Mouse (Mus musculus) left cerebral cortex, adult 18-20 months (tissue): ENCODE results near the gene Cfb. TPM values are rescaled to one million over a fixed set of nuclear protein-coding genes. Genes with fewer than 3 reads are reported as not detected.
A peak's percentile ranks its signal among the peaks of the same experiment; 100 is the strongest.
"Not testable (repeated sequence)": the region's sequence is repeated elsewhere in the genome, so short reads cannot be mapped to it uniquely, and the experiment has no call there.

Experiments used
- DNase-seq, 2 experiments: peaks; one replicate each; pipeline ENCODE4 v3.0.0; 2021 to 2022; ENCODE audit warnings: low spot score in 2 of 2, mixed read lengths in 1 of 2
- microRNA-seq, 2 experiments: library from miRNA; unstranded; fragments of <30 nt; microRNA quantifications; one replicate each; pipeline ENCODE4 v1.2.0; 2021
- total RNA-seq, 2 experiments: library from RNA; stranded (reverse); gene quantifications; 2 replicates each; pipeline ENCODE4 v1.2.3; 2021

The Cfb gene
- total RNA-seq, 2 experiments from 2014 or later, result 0.16 to 0.26 TPM

DNA sequence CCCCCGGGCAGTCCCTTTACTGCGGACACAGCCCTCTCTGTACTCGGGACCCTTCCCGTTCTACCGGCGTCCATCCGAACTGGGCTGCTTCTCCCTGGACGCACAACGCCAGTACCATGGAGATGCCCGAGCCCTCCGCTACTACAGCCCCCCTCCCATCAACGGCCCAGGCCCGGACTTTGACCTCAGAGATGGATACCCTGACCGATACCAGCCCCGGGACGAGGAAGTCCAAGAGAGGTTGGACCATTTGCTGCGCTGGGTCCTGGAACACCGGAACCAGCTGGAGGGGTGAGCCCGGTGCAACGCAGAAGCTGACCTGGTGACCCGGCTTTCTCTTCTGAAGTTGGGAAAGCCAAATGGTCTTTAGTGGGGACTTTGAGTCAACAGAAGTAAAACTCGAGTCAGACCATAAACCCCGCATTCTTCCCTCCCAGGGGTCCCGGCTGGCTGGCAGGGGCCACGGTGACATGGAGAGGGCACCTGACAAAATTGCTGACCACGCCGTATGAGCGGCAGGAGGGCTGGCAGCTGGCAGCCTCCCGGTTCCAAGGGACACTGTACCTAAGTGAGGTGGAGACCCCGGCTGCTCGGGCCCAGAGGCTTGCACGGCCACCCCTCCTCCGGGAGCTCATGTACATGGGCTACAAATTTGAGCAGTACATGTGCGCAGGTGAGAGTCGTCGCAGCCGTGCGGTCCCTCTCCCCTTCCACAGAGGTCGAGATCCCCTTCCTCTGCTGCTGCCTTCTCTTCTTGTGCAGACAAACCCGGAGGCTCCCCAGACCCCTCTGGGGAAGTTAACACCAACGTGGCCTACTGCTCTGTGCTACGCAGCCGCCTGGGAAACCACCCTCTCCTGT, 24.6 kb downstream of the Cfb start:
- DNase-seq, result no peak

DNA sequence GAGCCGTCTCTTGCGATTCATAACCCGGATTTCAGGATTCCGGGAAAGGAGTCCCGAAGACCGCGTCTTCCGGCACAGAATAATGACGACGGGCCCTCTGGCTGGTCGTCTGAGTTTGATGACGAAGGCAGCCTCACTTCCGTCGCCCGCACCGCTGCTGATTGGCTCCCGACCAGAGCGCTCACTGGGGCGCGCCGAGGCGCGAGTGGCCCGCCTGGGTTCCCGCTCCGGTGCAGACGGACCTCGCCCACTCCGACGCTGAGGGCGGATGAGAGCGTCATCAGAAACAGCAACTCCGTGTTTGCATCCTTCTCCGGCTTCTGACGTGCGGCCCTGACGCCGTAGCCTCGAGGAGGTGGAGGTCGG, 25.5 kb downstream of the Cfb start, which contains the start of the genes Stk19 and Dxo:
Gene Stk19, minus strand, starts transcription at position 90 of the 366 bp plus-strand sequence.
Gene Dxo, plus strand, starts transcription at position 164 of the 366 bp plus-strand sequence.
- peak; percentile 98 to 99 for DNase-seq

GRCm38 (mm10) chr17:34836155-34836855, 26.0 kb downstream of the Cfb start:
- no peak for DNase-seq

DNA sequence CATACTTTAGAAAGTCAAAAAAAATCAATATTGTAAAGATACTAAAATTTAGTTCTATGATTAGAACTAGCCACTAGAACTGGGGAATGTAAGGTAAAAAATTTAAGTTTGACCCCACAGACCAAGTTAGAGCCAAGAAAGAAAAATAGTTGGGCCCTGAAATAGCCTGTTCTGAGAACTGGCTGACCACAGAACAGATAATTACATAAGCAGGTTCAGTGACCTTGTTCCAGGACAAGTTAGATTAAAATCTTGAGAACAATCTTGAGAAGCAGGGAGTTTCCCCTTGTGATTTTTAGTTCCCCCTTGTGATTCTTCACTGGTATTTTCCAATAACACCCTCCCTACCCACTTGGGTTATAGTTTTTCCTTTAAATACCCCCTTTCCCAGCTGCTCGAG, 31.5 kb downstream of the Cfb start:
- not testable (repeated sequence) for DNase-seq

DNA sequence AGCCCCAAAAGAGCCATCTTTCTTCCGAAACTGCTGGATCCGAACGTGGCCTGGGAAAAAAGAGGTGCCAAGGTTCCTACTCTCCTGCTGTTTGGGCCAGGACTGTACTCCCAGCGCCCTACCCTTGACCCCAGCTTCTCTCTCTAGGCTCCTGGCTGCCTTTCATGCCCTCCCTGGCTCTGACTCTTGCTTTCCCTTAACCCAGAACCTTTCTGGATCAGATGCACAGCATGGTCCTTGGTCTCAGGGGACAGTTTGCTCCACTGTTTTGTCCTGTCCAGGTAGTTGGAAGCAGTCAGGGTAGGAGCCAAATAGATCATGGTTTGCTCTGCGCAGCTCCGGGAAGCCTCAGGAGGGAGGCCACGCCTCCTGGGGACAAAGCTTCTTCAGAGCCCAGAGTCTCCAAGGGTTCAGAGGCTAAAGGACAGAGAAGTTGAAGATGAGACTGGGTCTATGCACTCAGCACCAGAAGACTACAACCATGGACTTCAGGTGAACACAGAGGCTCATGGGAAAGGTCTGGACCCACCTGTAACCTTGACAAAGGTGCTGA, 47.4 kb downstream of the Cfb start:
- no peak for DNase-seq

DNA sequence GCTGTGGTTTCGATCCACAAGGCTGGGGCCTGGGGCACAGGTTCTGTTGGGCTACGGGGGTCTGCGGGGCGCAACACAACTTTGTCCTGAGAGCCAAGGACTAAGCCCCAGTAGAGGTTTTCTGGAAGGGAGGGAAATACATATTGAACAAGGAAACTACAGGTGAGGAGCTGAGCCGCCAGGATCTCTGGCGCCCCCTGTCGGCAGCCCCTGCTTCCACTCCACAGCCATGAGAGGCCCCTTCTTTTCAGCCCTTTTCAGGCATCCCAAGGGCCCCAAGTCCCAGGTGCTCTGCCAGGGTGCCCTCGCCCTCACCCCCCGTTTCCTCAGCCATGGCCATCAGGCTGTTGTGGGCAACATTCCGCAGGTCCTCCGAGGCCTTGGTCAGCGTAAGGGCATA, 48.6 kb downstream of the Cfb start:
- DNase-seq, result peak; percentile 35 to 45

DNA sequence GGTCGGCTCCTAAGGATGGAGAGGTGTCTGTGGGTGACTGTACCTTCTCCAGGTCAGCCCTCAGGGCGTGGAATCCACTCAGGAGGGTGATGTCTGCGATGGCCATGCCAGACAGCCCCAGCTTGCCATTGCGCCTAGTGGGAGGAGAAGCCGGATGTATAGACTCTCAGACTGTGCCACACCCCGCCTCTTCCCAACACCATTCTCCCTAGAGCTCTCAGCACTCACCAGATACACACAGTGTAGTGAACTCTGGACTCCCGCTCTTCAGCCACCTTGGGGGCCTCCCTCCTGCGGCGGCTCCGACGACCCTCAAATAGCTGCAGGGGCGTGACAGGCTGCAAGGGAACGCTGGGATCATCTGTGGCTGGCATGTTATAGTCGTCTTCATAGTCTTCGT, 51.0 kb downstream of the Cfb start:
- DNase-seq, result no peak

DNA sequence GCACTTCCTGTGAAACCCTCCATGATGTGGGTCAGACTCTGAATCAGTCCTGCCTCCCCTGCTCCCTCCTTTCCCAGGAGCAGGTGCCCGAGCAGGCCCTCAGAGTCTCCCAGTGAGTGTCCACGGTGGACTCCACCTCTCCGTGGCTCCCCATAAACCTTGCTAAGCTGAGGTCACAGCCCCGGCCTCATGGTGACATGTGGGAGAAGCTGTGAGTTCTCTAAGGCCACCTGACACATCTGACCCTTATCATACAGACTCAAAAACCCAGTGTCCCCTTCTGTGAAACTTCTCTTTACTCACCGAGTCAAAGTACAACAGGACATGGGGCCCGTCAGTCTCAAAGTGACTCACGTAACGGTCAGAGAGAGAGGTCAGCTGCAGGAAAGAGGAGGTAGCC, 51.5 kb downstream of the Cfb start:
- DNase-seq, result not testable (repeated sequence)

- DNase-seq, result not testable (repeated sequence)
These were observed 51.9 kb downstream of the Cfb start for GRCm38 (mm10) chr17:34810411-34810810.

GRCm38 (mm10) chr17:34808599-34809205, 53.6 kb downstream of the Cfb start:
- DNase-seq, result no peak

DNA sequence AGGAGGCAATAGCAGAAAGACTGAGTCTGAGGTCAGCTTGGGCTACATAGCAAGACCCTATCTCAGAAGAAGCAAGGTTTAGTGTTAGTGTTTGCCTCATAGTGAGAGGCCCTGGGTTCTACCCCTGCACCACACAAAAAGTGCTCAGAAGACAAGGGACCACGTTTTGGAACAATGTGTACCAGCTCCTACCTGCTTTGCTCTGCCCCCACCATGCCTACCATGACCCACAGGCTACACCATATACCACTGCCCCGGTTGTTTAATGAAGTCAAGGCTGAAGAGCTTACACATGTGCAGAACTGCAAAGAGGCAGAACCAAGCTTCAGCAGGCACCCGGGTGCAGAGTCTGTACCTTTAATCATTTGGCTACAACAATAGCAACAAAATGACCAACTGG, 55.1 kb downstream of the Cfb start:
- no peak for DNase-seq

Small RNA genes lying within 50 kb of the gene (microRNA-seq; reads per million reads assigned to microRNA genes)
- gene Mir6970, result 0.21 to 1.2 reads per million in 2 experiments
- 2.5 to 3.7 reads per million in 2 experiments for gene Mir6971
- 0 reads per million in 2 experiments for gene Mir6972

Other genes with a start within 250 kb of the Cfb start
- 1 to 10 TPM; 3.2 to 3.4 TPM for gene Egfl8, start 246.5 kb downstream of the Cfb start, total RNA-seq
- 10 to 100 TPM; 43.6 to 47.2 TPM for gene Ppt2, start 234.0 kb downstream of the Cfb start, total RNA-seq
- 100 to 1,000 TPM; 131 to 147 TPM for gene Prrt1, start 233.0 kb downstream of the Cfb start, total RNA-seq
- 10 to 100 TPM; 11.4 to 14.3 TPM for gene Fkbpl, start 217.8 kb downstream of the Cfb start, total RNA-seq
- 10 to 100 TPM; 60.1 to 63.2 TPM for gene Atf6b, start 215.4 kb downstream of the Cfb start, total RNA-seq
- 1 to 10 TPM; 1.6 to 1.9 TPM for gene Tnxb, start 192.0 kb downstream of the Cfb start, total RNA-seq
- 10 to 100 TPM; 29.6 to 32.7 TPM for gene C4b, start 118.6 kb downstream of the Cfb start, total RNA-seq
- gene Cyp21a1, start 58.0 kb downstream of the Cfb start, total RNA-seq, result not detected
- 10 to 100 TPM; 49.7 to 53.0 TPM for gene Stk19, start 25.6 kb downstream of the Cfb start, total RNA-seq
- gene Dxo, start 25.5 kb downstream of the Cfb start, total RNA-seq, result 10 to 100 TPM; 32.1 to 37.8 TPM
- 10 to 100 TPM; 62.2 to 63.9 TPM for gene Skiv2l, start 12.3 kb downstream of the Cfb start, total RNA-seq
- 10 to 100 TPM; 33.8 to 39.7 TPM for gene Nelfe, start 12.1 kb downstream of the Cfb start, total RNA-seq
- 1 to 10 TPM; 7.4 to 7.8 TPM for gene Zbtb12, start 17.0 kb upstream of the Cfb start, total RNA-seq
- gene Gm20547, start 19.5 kb upstream of the Cfb start, total RNA-seq, result not detected
- 1 to 10 TPM; 2.7 to 3.4 TPM for gene C2, start 35.7 kb upstream of the Cfb start, total RNA-seq
- gene Ehmt2, start 36.0 kb upstream of the Cfb start, total RNA-seq, result 100 to 1,000 TPM; 168 to 175 TPM
- under 1 TPM; 0.30 to 0.45 TPM for gene Slc44a4, start 51.9 kb upstream of the Cfb start, total RNA-seq
- gene Neu1, start 68.7 kb upstream of the Cfb start, total RNA-seq, result 10 to 100 TPM; 46.2 to 48.4 TPM
- gene Hspa1b, start 96.7 kb upstream of the Cfb start, total RNA-seq, result 10 to 100 TPM; 21.5 to 31.4 TPM
- under 1 TPM in 1 of 2 experiments, not detected in 1; 0.72 TPM for gene Gm20481, start 107.4 kb upstream of the Cfb start, total RNA-seq
- 10 to 100 TPM; 22.1 to 23.4 TPM for gene Hspa1a, start 109.6 kb upstream of the Cfb start, total RNA-seq
- gene Hspa1l, start 110.2 kb upstream of the Cfb start, total RNA-seq, result under 1 TPM; 0.44 to 0.61 TPM
- 10 to 100 TPM; 13.9 to 15.5 TPM for gene Lsm2, start 119.3 kb upstream of the Cfb start, total RNA-seq
- 10 to 100 TPM; 39.6 to 44.0 TPM for gene Vars, start 138.5 kb upstream of the Cfb start, total RNA-seq
- gene Vwa7, start 154.1 kb upstream of the Cfb start, total RNA-seq, result under 1 TPM; 0.61 to 0.77 TPM
- not detected for gene Sapcd1, start 165.5 kb upstream of the Cfb start, total RNA-seq
- gene Msh5, start 184.2 kb upstream of the Cfb start, total RNA-seq, result under 1 TPM; 0.65 to 0.68 TPM
- gene Clic1, start 187.4 kb upstream of the Cfb start, total RNA-seq, result 10 to 100 TPM in 1 of 2 experiments, 1 to 10 TPM in 1; 9.1 to 10.2 TPM
- 10 to 100 TPM in 1 of 2 experiments, 1 to 10 TPM in 1; 9.9 to 11.6 TPM for gene Ddah2, start 196.5 kb upstream of the Cfb start, total RNA-seq
- not detected for gene Ly6g6c, start 202.9 kb upstream of the Cfb start, total RNA-seq
- not detected for gene Mpig6b, start 203.7 kb upstream of the Cfb start, total RNA-seq
- 1 to 10 TPM; 2.3 to 6.2 TPM for gene Ly6g6e, start 214.4 kb upstream of the Cfb start, total RNA-seq
- gene Ly6g6d, start 215.5 kb upstream of the Cfb start, total RNA-seq, result 1 to 10 TPM in 1 of 2 experiments, under 1 TPM in 1; 0.70 to 1.0 TPM
- under 1 TPM; 0.33 to 0.40 TPM for gene Ly6g6f, start 223.1 kb upstream of the Cfb start, total RNA-seq
- 100 to 1,000 TPM; 115 to 120 TPM for gene Abhd16a, start 226.7 kb upstream of the Cfb start, total RNA-seq
- not detected for gene Ly6g5c, start 245.8 kb upstream of the Cfb start, total RNA-seq